Mouse (Mus musculus) lung, adult 2 months (tissue): ENCODE results near the gene Alpl.

Experiments
- CTCF ChIP-seq: fragments of 200-500 bp; IDR thresholded peaks from 2 replicates; pipeline ENCODE4 v1.5.1; 2011; ENCODE audit warnings: mild to moderate bottlenecking, low read length, control low read depth; ENCODE audit not compliant: insufficient read depth
- POLR2A ChIP-seq: fragments of 200-500 bp; IDR thresholded peaks from 2 replicates; pipeline ENCODE4 v1.6.1; 2011; ENCODE audit warnings: low read depth, mild to moderate bottlenecking, control low read depth, low read length, borderline replicate concordance; ENCODE audit errors: extremely low read depth

- no peak for TF ChIP-seq CTCF
- TF ChIP-seq POLR2A: no peak
Observed at GRCm38 (mm10) chr4:137740350-137740749, 55.8 kb downstream of the Alpl start.
